Mouse (Mus musculus) thymus, postnatal 10 days (tissue): ENCODE data around the gene Tsen34.
A peak's percentile ranks its signal among the peaks of the same experiment; 100 is the strongest.

Experiments used
- DNase-seq, 2 experiments: peaks; one replicate each; pipeline ENCODE4 v3.0.0; 2021; ENCODE audit warnings: low spot score in 2 of 2

The Tsen34 gene

GRCm38 (mm10) chr7:3692382-3692986, at the start of gene Tsen34:
TSS of gene Tsen34 (plus strand) at chr7:3692863.
- no peak for DNase-seq

GRCm38 (mm10) chr7:3643412-3643811, 49.3 kb upstream of the Tsen34 start:
- no peak for DNase-seq

GRCm38 (mm10) chr7:3643843-3644242, 48.8 kb upstream of the Tsen34 start:
- DNase-seq = no peak

- DNase-seq = peak in 1 of 2 experiments; percentile 92
Measured at GRCm38 (mm10) chr7:3644348-3644671, 48.4 kb upstream of the Tsen34 start.

GRCm38 (mm10) chr7:3644672-3645487, 47.8 kb upstream of the Tsen34 start, which contains the start of gene Cnot3:
TSS of gene Cnot3 (plus strand) at chr7:3645268.
- peak; percentile 95 to 99 for DNase-seq

GRCm38 (mm10) chr7:3645488-3646025, 47.1 kb upstream of the Tsen34 start:
- DNase-seq = no peak

- DNase-seq = no peak
Measured at GRCm38 (mm10) chr7:3646188-3646587, 46.5 kb upstream of the Tsen34 start.

- no peak for DNase-seq
Measured at GRCm38 (mm10) chr7:3646641-3647040, 46.0 kb upstream of the Tsen34 start.

- no peak for DNase-seq
Measured at GRCm38 (mm10) chr7:3656966-3657365, 35.7 kb upstream of the Tsen34 start.

GRCm38 (mm10) chr7:3658578-3658977, 34.1 kb upstream of the Tsen34 start:
- no peak for DNase-seq

- no peak for DNase-seq
Measured at GRCm38 (mm10) chr7:3664524-3665214, 28.0 kb upstream of the Tsen34 start.

GRCm38 (mm10) chr7:3665215-3666114, 27.2 kb upstream of the Tsen34 start, which contains the start of gene Leng1:
TSS of gene Leng1 (minus strand) at chr7:3665840.
- peak; percentile 85 to 88 for DNase-seq

GRCm38 (mm10) chr7:3666921-3667391, 25.7 kb upstream of the Tsen34 start:
- no peak for DNase-seq

- peak; percentile 64 to 89 for DNase-seq
Measured at GRCm38 (mm10) chr7:3674507-3675227, 18.0 kb upstream of the Tsen34 start.

- DNase-seq = no peak
Measured at GRCm38 (mm10) chr7:3675228-3675548, 17.5 kb upstream of the Tsen34 start.

- DNase-seq = no peak
Measured at GRCm38 (mm10) chr7:3676371-3676770, 16.3 kb upstream of the Tsen34 start.

- DNase-seq = no peak
Measured at GRCm38 (mm10) chr7:3677342-3677741, 15.3 kb upstream of the Tsen34 start, which contains the start of gene Tmc4. TSS of gene Tmc4 (minus strand) at chr7:3677553.

GRCm38 (mm10) chr7:3683908-3684550, 8.6 kb upstream of the Tsen34 start:
- no peak for DNase-seq

- DNase-seq = no peak
Measured at GRCm38 (mm10) chr7:3684698-3685097, 8.0 kb upstream of the Tsen34 start.
